In genomic region chr3:82877258-82877657, GRCm38 (mm10) we compare ENCODE assay signal across 10 mouse cellular contexts. TPM values are rescaled to one million over a fixed set of nuclear protein-coding genes. Genes with fewer than 3 reads are reported as not detected.
A peak's percentile ranks its signal among the peaks of the same experiment; 100 is the strongest.
DNase-seq lines count a peak whose midpoint lies in the region; ATAC-seq and TF ChIP-seq lines count a peak whose summit lies in the region.
"Had no signal": no experiment of that assay in that cellular context is flagged by ENCODE, and none has a peak within 500 bp of the region (broad histone marks: within the 10 kb centered on the region; RNA-seq: fewer than 3 reads in every experiment).

No protein-coding gene starts in this region.

- H3K4me3 ChIP-seq in kidney, embryonic 14.5 days (ENCODE audit: low read length), result no peak overlapping the region
- H3K4me3 ChIP-seq in G1E (ENCODE audit: low read depth, low read length), result no peak overlapping the region
- H3K4me3 ChIP-seq in forebrain, embryonic 13.5 days, result no peak overlapping the region
- H3K4me3 ChIP-seq: liver, embryonic 13.5 days had no signal

- TF ChIP-seq CTCF in G1E (IDR thresholded peaks at IDR 0.05; ENCODE audit: low read depth, low read length), result no peak

- H3K4me1 ChIP-seq in kidney, embryonic 14.5 days (ENCODE audit: control insufficient read depth, insufficient read depth, low read length), result no peaks in the 10 kb centered on the region
- H3K4me1 ChIP-seq in G1E (ENCODE audit: insufficient read depth, low read depth, low read length), result no peaks in the 10 kb centered on the region
- H3K4me1 ChIP-seq in forebrain, embryonic 13.5 days, result peaks cover 5% of the 10 kb centered on the region; the same call in 1 of the 2 replicates
- H3K4me1 ChIP-seq: embryonic facial prominence, embryonic 12.5 days had no signal

- H3K36me3 ChIP-seq in kidney, embryonic 14.5 days (ENCODE audit: control insufficient read depth, insufficient read depth, low read length), result no peaks in the 10 kb centered on the region
- no peaks in the 10 kb centered on the region for H3K36me3 ChIP-seq in G1E (replicated peaks)
- H3K36me3 ChIP-seq in forebrain, embryonic 13.5 days (ENCODE audit: poor library complexity, severe bottlenecking), result no peaks in the 10 kb centered on the region
- H3K36me3 ChIP-seq: embryonic facial prominence, embryonic 12.5 days; liver, embryonic 13.5 days had no signal

- no peak overlapping the region for H3K4me2 ChIP-seq in kidney, embryonic 14.5 days (replicated peaks; ENCODE audit: low read depth, low read length)
- H3K4me2 ChIP-seq in forebrain, embryonic 13.5 days, result no peak overlapping the region

- no peak overlapping the region for H3K27ac ChIP-seq in kidney, embryonic 14.5 days (ENCODE audit: low read depth, low read length)
- no peak overlapping the region for H3K27ac ChIP-seq in forebrain, embryonic 13.5 days
- H3K27ac ChIP-seq: embryonic facial prominence, embryonic 12.5 days; liver, embryonic 13.5 days had no signal

- intact Hi-C loops in heart, postnatal 10 days (cut with DNase I), result loop anchor here (1.0 to 2.0 kb wide), 2 partner anchors 107 to 176 kb away; no protein-coding TSS in a partner anchor

- DNase-seq in kidney, adult 8-10 months, result peak; percentile 4 to 22
- peak; percentile 24 for DNase-seq in A20 (ENCODE audit: low read depth, low spot score)
- peak; percentile 2 for DNase-seq in G1E (ENCODE audit: low spot score)
- peak; percentile 57 to 68 for DNase-seq in heart, postnatal 10 days
- DNase-seq: liver, embryonic 13.5 days had no signal

- peaks cover 3% of the 10 kb centered on the region; the same call in 1 of the 2 replicates for H3K9me3 ChIP-seq in kidney, embryonic 14.5 days (ENCODE audit: control insufficient read depth, low read length)
- peaks cover 6% of the 10 kb centered on the region for H3K9me3 ChIP-seq in G1E (replicated peaks)
- no peaks in the 10 kb centered on the region for H3K9me3 ChIP-seq in forebrain, embryonic 13.5 days (replicated peaks)
- H3K9me3 ChIP-seq: embryonic facial prominence, embryonic 12.5 days had no signal

- WGBS in kidney, embryonic 14.5 days, result 6% methylated on average over 4 of the region's 4 CpGs
- WGBS in forebrain, embryonic 13.5 days, result 3% methylated on average over 4 of the region's 4 CpGs

- H3K9ac ChIP-seq in kidney, embryonic 14.5 days (ENCODE audit: low read depth, low read length), result no peak overlapping the region
- H3K9ac ChIP-seq in forebrain, embryonic 13.5 days, result no peak overlapping the region
- H3K9ac ChIP-seq: embryonic facial prominence, embryonic 12.5 days; liver, embryonic 13.5 days had no signal

- peaks cover 14% of the 10 kb centered on the region for H3K27me3 ChIP-seq in kidney, embryonic 14.5 days (ENCODE audit: control insufficient read depth, insufficient read depth, low read length)
- no peaks in the 10 kb centered on the region for H3K27me3 ChIP-seq in G1E (ENCODE audit: insufficient read depth, low read length)
- H3K27me3 ChIP-seq in forebrain, embryonic 13.5 days, result peaks cover 26% of the 10 kb centered on the region

- no peak for ATAC-seq in kidney, embryonic 14.5 days (ENCODE audit: low FRiP score, low TSS enrichment)
- no peak for ATAC-seq in G1E (ENCODE audit: extremely low read depth, insufficient number of reproducible peaks, low FRiP score, poor library complexity, severe bottlenecking)
- ATAC-seq in megakaryocyte-erythroid progenitor cell, adult 5-6 weeks (replicated peaks; ENCODE audit: low FRiP score, low TSS enrichment, poor library complexity, severe bottlenecking), result 0 out of 2 replicates have a peak, but pooled peaks have one; percentile 44
- no peak for ATAC-seq in forebrain, embryonic 13.5 days
- no peak for ATAC-seq in CD4-positive, CD25-positive, alpha-beta regulatory T cell, adult 4 months

RNA-seq across cellular contexts. Expression of gene Rbm46, which starts 1.0 kb away (rescaled TPM):
- polyA plus RNA-seq in kidney, embryonic 14.5 days (2014; fragmentation: Nextera tagmentation; extraction: Ambion mirVana), result 1.9 and 3.1 TPM in 2 replicates
- total RNA-seq in G1E (2014; fragmentation: Nextera tagmentation) (not detected in 2 replicates), G1E (2017) (0.05 TPM in 1 of 2 replicates, not detected in the other)
- not detected in 2 replicates for polyA plus RNA-seq in G1E (2012)
- under 1 TPM; 0.40 to 0.84 TPM for total RNA-seq in heart, postnatal 10 days (2021)
- total RNA-seq in megakaryocyte-erythroid progenitor cell, adult 5-6 weeks (2014; fragmentation: Nextera tagmentation), result not detected in 2 replicates
- total RNA-seq in megakaryocyte-erythroid progenitor cell, adult 5-6 weeks (2017), result not detected in 2 replicates
- polyA plus RNA-seq in forebrain, embryonic 13.5 days (2015; fragmentation: Nextera tagmentation; extraction: Ambion mirVana), result 1.0 and 1.2 TPM in 2 replicates
- polyA plus RNA-seq in CD4-positive, CD25-positive, alpha-beta regulatory T cell, adult 4 months (2017; shearing (Covaris generic)), result not detected

RNA-seq across cellular contexts. Expression of gene Lrat, which starts 26.5 kb away (rescaled TPM):
- not detected in 2 replicates for polyA plus RNA-seq in kidney, embryonic 14.5 days (2014; fragmentation: Nextera tagmentation; extraction: Ambion mirVana)
- total RNA-seq in G1E (2014; fragmentation: Nextera tagmentation) (not detected in 2 replicates), G1E (2017) (under 0.01 and 0.27 TPM in 2 replicates)
- not detected in 2 replicates for polyA plus RNA-seq in G1E (2012)
- under 1 TPM; 0.10 TPM for total RNA-seq in heart, postnatal 10 days (2021)
- not detected in 2 replicates for total RNA-seq in megakaryocyte-erythroid progenitor cell, adult 5-6 weeks (2014; fragmentation: Nextera tagmentation)
- not detected in 2 replicates for total RNA-seq in megakaryocyte-erythroid progenitor cell, adult 5-6 weeks (2017)
- 0.06 and 0.13 TPM in 2 replicates for polyA plus RNA-seq in forebrain, embryonic 13.5 days (2015; fragmentation: Nextera tagmentation; extraction: Ambion mirVana)
- polyA plus RNA-seq in CD4-positive, CD25-positive, alpha-beta regulatory T cell, adult 4 months (2017; shearing (Covaris generic)), result not detected

Comparison
In these comparisons a context has a peak if more than half of its experiments do, and no peak if none do; other contexts are left out.
1. DNase-seq: peak in every context shown above with its lines; median percentile 62 in heart, postnatal 10 days; 24 in A20; 13 in kidney, adult 8-10 months; 2 in G1E.